Mouse (Mus musculus): ENCODE data around the gene Pcp2. TPM values are rescaled to one million over a fixed set of nuclear protein-coding genes. Genes with fewer than 3 reads are reported as not detected.

Gene Pcp2
- total and polyA plus RNA-seq, 3 experiments = 0.38 to 0.56 TPM; not detected in 1

- TF ChIP-seq MYC (IDR thresholded peaks at IDR 0.05; ENCODE audit: low read depth, low read length) (no peak), JUN (IDR thresholded peaks at IDR 0.05; ENCODE audit: insufficient read depth, low read depth, low read length) (peak; percentile 30; the same call in 1 of the 2 replicates), UBTF (IDR thresholded peaks at IDR 0.05; ENCODE audit: low read depth, low read length) (no peak), POLR2A (IDR thresholded peaks at IDR 0.05; ENCODE audit: low read depth, low read length) (peak; percentile 73), PAX5 (IDR thresholded peaks at IDR 0.05; ENCODE audit: low read length) (no peak), ZC3H11A (IDR thresholded peaks at IDR 0.05; ENCODE audit: low read depth, low read length) (no peak), USF1 (IDR thresholded peaks at IDR 0.05; ENCODE audit: low read depth, low read length) (no peak), HCFC1 (IDR thresholded peaks at IDR 0.05; ENCODE audit: low read depth, low read length) (peak; percentile 99), USF2 (conservative IDR thresholded peaks at IDR 0.05; ENCODE audit: low read depth, low read length) (no peak), CTCF (conservative IDR thresholded peaks at IDR 0.05 in 1 of 2, IDR thresholded peaks at IDR 0.05 in 1 of 2; ENCODE audit: low read depth in 2 of 2, low read length in 2 of 2) (no peak), RAD21 (IDR thresholded peaks at IDR 0.05; ENCODE audit: low read depth, low read length) (no peak), NELFE (IDR thresholded peaks at IDR 0.05; ENCODE audit: low read depth, low read length) (0 out of 2 replicates have a peak, but pooled peaks have one; percentile 59), ELF1 (IDR thresholded peaks at IDR 0.05; ENCODE audit: low read depth, low read length) (peak; percentile 100), SMC3 (IDR thresholded peaks at IDR 0.05; ENCODE audit: low read depth, low read length) (no peak), POLR2AphosphoS2 (IDR thresholded peaks at IDR 0.05; ENCODE audit: low read depth, low read length) (no peak), SIN3A (IDR thresholded peaks at IDR 0.05; ENCODE audit: low read length) (peak; percentile 100), GABPA (IDR thresholded peaks at IDR 0.05; ENCODE audit: insufficient replicate concordance, low read depth, low read length) (peak; percentile 67; the same call in 1 of the 2 replicates), RCOR1 (conservative IDR thresholded peaks at IDR 0.05; ENCODE audit: low read depth, low read length) (no peak), MAFK (IDR thresholded peaks at IDR 0.05; ENCODE audit: insufficient replicate concordance, low read length) (no peak)
Observed at GRCm38 (mm10) chr8:3621199-3621970, 4.0 kb downstream of the Pcp2 start, which contains the start of the genes Xab2 and Pet100 (continued).

GRCm38 (mm10) chr8:3609816-3610150 is 15.6 kb downstream of the Pcp2 start:
- no peaks in the 10 kb centered on the region for H3K9me3 ChIP-seq (replicated peaks; ENCODE audit: low read length)
- no peak overlapping the region for H3K4me2 ChIP-seq (ENCODE audit: insufficient read depth, low read depth, poor library complexity, severe bottlenecking)
- no peak overlapping the region for H3K27ac ChIP-seq (ENCODE audit: insufficient read depth, low read depth)
- dilution Hi-C loops (cut with MboI; ENCODE audit: extremely low pct_ligation_motif_present, extremely low pct_unique_long_range_greater_than_20kb, low sequenced_read_pairs) (no loop called here), in situ Hi-C loops (cut with MboI; ENCODE audit: low pct_ligation_motif_present, low pct_unique_long_range_greater_than_20kb, low sequenced_read_pairs) (no loop called here)
- peaks cover 66 to 95% of the 10 kb centered on the region in 2 experiments for H3K36me3 ChIP-seq (replicated peaks in 1 of 2; ENCODE audit: control insufficient read depth in 1 of 2, insufficient read depth in 1 of 2, low read length in 1 of 2)
- no peaks in the 10 kb centered on the region for H3K79me2 ChIP-seq (replicated peaks; ENCODE audit: control insufficient read depth, extremely low read depth, insufficient read depth, poor library complexity, severe bottlenecking)
- H3K27me3 ChIP-seq (replicated peaks) = no peaks in the 10 kb centered on the region
- TF ChIP-seq SMC3 (IDR thresholded peaks at IDR 0.05; ENCODE audit: low read depth, low read length) (no peak), MAFK (IDR thresholded peaks at IDR 0.05; ENCODE audit: insufficient replicate concordance, low read length) (no peak), RCOR1 (conservative IDR thresholded peaks at IDR 0.05; ENCODE audit: low read depth, low read length) (no peak), NELFE (IDR thresholded peaks at IDR 0.05; ENCODE audit: low read depth, low read length) (no peak), GABPA (IDR thresholded peaks at IDR 0.05; ENCODE audit: insufficient replicate concordance, low read depth, low read length) (no peak), ZKSCAN1 (IDR thresholded peaks at IDR 0.05; ENCODE audit: borderline replicate concordance, low read depth, low read length) (no peak), MYC (IDR thresholded peaks at IDR 0.05; ENCODE audit: low read depth, low read length) (no peak), ETS1 (conservative IDR thresholded peaks at IDR 0.05; ENCODE audit: low read depth, low read length) (no peak), ZNF384 (IDR thresholded peaks at IDR 0.05; ENCODE audit: low read depth, low read length) (no peak), TBP (conservative IDR thresholded peaks at IDR 0.05; ENCODE audit: low read depth, low read length) (no peak), ZMIZ1 (IDR thresholded peaks at IDR 0.05; ENCODE audit: low read depth, low read length) (no peak)
- H3K4me3 ChIP-seq (replicated peaks in 1 of 3; ENCODE audit: low read depth in 2 of 3, low read length in 2 of 3, poor library complexity in 1 of 3) = no peak overlapping the region
- DNase-seq (ENCODE audit: extremely low read depth) = no peak
- H3K4me1 ChIP-seq (ENCODE audit: control insufficient read depth in 1 of 2, insufficient read depth in 2 of 2) = no peaks in the 10 kb centered on the region
- no peak overlapping the region for H3K9ac ChIP-seq (ENCODE audit: insufficient read depth, low read depth)

All from CH12.LX (cell line).